Mouse (Mus musculus) heart, embryonic 11.5 days (tissue): ENCODE results near the gene Ralb. TPM values are rescaled to one million over a fixed set of nuclear protein-coding genes. Genes with fewer than 3 reads are reported as not detected.

Source experiments
- ATAC-seq: fragments of 200-750 bp; cut with Nextera tagmentation; replicated peaks from 2 replicates; pipeline ENCODE4 v1.8.0; 2017; ENCODE audit warnings: moderate library complexity; ENCODE audit not compliant: insufficient number of reproducible peaks, low FRiP score, low TSS enrichment
- H3K27ac ChIP-seq: fragments of 300-500 bp; sonication (generic); 2 replicates; pipeline ENCODE4 v1.5.1; 2014; ENCODE audit warnings: mild to moderate bottlenecking, low read depth, low read length
- H3K27me3 ChIP-seq: fragments of 300-500 bp; sonication (generic); 2 replicates; pipeline ENCODE4 v1.6.1; 2014; ENCODE audit warnings: mild to moderate bottlenecking, low read length, mixed read lengths; ENCODE audit not compliant: control insufficient read depth, insufficient read depth
- H3K36me3 ChIP-seq: fragments of 300-500 bp; sonication (generic); 2 replicates; pipeline ENCODE4 v1.6.1; 2014; ENCODE audit warnings: mild to moderate bottlenecking, low read length, moderate library complexity, mixed read lengths; ENCODE audit not compliant: control insufficient read depth, insufficient read depth
- H3K4me1 ChIP-seq: fragments of 300-500 bp; sonication (generic); 2 replicates; pipeline ENCODE4 v1.6.1; 2014; ENCODE audit warnings: low read length; ENCODE audit not compliant: control insufficient read depth, insufficient read depth
- H3K4me2 ChIP-seq: fragments of 300-500 bp; sonication (generic); 2 replicates; pipeline ENCODE4 v1.6.1; 2014; ENCODE audit warnings: mild to moderate bottlenecking, moderate library complexity
- H3K4me3 ChIP-seq: fragments of 300-500 bp; sonication (generic); 2 replicates; pipeline ENCODE4 v1.5.1; 2014; ENCODE audit warnings: low read depth, low read length
- H3K9ac ChIP-seq: fragments of 300-500 bp; sonication (generic); 2 replicates; pipeline ENCODE4 v1.6.1; 2014; ENCODE audit warnings: mild to moderate bottlenecking, low read depth, low read length, moderate library complexity
- H3K9me3 ChIP-seq: fragments of 300-500 bp; sonication (generic); replicated peaks from 2 replicates; pipeline ENCODE4 v1.6.1; 2016; ENCODE audit warnings: low read length; ENCODE audit not compliant: control insufficient read depth
- WGBS: fragments of 180-500 bp; shearing (Covaris S2); extraction: QIAGEN DNeasy Blood & Tissue Kit; methylation state at CpG from one replicate; pipeline ENCODE4 v1.1.7; 2014; ENCODE audit not compliant: insufficient replicate concordance; 5-methylcytosine and 5-hydroxymethylcytosine counted together
- polyA plus RNA-seq: library from polyadenylated mRNA; unstranded; fragments of >200 nt; fragmentation: Nextera tagmentation; extraction: Ambion mirVana; gene quantifications from 2 replicates; pipeline ENCODE4 v1.2.1, GENCODE M21; 2014

Gene Ralb
- polyA plus RNA-seq, 1 experiment from 2014 or later, result 146 TPM

DNA sequence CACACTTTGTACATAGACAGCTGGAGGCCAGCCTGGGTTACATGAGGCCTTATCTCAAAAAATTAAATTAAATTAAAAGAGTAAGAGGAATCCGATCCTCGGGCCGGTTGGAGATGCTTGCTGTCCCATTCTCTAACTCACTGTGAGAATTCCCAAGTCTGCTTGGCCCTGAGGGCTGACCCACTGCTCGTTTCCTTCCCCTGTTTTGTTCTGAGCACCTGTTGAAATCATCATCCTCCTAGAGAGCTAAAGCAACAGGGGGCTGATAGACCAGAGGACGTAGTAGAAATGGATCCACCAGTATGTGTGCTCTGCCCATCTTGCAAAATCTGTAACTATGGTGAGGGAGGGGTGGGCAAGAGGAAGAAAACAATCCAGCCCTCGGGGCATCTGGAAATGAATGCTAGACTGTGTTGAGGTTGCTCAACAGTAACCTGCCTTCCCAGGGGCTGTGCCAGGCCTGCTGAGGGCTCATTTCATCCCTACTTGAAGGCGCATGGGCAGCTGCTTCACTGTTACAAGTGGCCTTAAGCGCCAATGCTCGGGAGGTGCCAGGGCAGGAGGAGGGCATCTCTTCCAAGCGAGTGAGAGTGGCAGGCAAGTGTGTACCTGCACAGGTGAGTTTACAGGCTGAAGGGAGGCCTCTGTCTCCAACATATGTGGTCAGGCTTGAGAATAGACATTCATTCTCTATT lies 53.8 kb downstream of the Ralb start:
- H3K27me3 ChIP-seq, result 0 out of 2 replicates have a peak, but pooled peaks cover 2% of the 10 kb centered on the region
- H3K27ac ChIP-seq, result no peak overlapping the region
- 0 out of 2 replicates have a peak, but pooled peaks cover 2% of the 10 kb centered on the region for H3K4me1 ChIP-seq
- ATAC-seq, result no peak
- H3K9ac ChIP-seq, result no peak overlapping the region
- no peaks in the 10 kb centered on the region for H3K9me3 ChIP-seq
- WGBS, result 79% methylated on average over 10 of the region's 10 CpGs
- no peak overlapping the region for H3K4me2 ChIP-seq
- H3K4me3 ChIP-seq, result no peak overlapping the region
- no peaks in the 10 kb centered on the region for H3K36me3 ChIP-seq

- ATAC-seq, result no peak
- 0 out of 2 replicates have a peak, but pooled peaks cover 5% of the 10 kb centered on the region for H3K4me1 ChIP-seq
- WGBS, result 54% methylated on average over 10 of the region's 10 CpGs
Measured at GRCm38 (mm10) chr1:119446753-119447283, 57.8 kb downstream of the Ralb start.

GRCm38 (mm10) chr1:119443591-119444350 lies 60.8 kb downstream of the Ralb start:
- H3K4me3 ChIP-seq, result no peak overlapping the region
- 0 out of 2 replicates have a peak, but pooled peaks cover 5% of the 10 kb centered on the region for H3K4me1 ChIP-seq
- no peak overlapping the region for H3K4me2 ChIP-seq
- no peak overlapping the region for H3K27ac ChIP-seq
- H3K36me3 ChIP-seq, result no peaks in the 10 kb centered on the region
- no peak for ATAC-seq
- H3K27me3 ChIP-seq, result 0 out of 2 replicates have a peak, but pooled peaks cover 2% of the 10 kb centered on the region
- no peaks in the 10 kb centered on the region for H3K9me3 ChIP-seq
- 78% methylated on average over 21 of the region's 21 CpGs for WGBS
- no peak overlapping the region for H3K9ac ChIP-seq

More at GRCm38 (mm10) chr1:119446753-119447283, 57.8 kb downstream of the Ralb start:
- H3K9me3 ChIP-seq, result no peaks in the 10 kb centered on the region
- no peak overlapping the region for H3K4me3 ChIP-seq
- H3K4me2 ChIP-seq, result no peak overlapping the region
- H3K9ac ChIP-seq, result no peak overlapping the region
- no peak overlapping the region for H3K27ac ChIP-seq
- H3K36me3 ChIP-seq, result no peaks in the 10 kb centered on the region
- H3K27me3 ChIP-seq, result 0 out of 2 replicates have a peak, but pooled peaks cover 2% of the 10 kb centered on the region

- Histone ChIP-seq H3K36me3 (no peaks in the 10 kb centered on the region), H3K27ac (no peak overlapping the region), H3K4me1 (0 out of 2 replicates have a peak, but pooled peaks cover 5% of the 10 kb centered on the region), H3K9ac (no peak overlapping the region), H3K9me3 (no peaks in the 10 kb centered on the region), H3K27me3 (0 out of 2 replicates have a peak, but pooled peaks cover 2% of the 10 kb centered on the region), H3K4me2 (no peak overlapping the region), H3K4me3 (no peak overlapping the region)
- no peak for ATAC-seq
- 84% methylated on average over 9 of the region's 9 CpGs for WGBS
Measured at GRCm38 (mm10) chr1:119442901-119443300, 61.7 kb downstream of the Ralb start.

DNA sequence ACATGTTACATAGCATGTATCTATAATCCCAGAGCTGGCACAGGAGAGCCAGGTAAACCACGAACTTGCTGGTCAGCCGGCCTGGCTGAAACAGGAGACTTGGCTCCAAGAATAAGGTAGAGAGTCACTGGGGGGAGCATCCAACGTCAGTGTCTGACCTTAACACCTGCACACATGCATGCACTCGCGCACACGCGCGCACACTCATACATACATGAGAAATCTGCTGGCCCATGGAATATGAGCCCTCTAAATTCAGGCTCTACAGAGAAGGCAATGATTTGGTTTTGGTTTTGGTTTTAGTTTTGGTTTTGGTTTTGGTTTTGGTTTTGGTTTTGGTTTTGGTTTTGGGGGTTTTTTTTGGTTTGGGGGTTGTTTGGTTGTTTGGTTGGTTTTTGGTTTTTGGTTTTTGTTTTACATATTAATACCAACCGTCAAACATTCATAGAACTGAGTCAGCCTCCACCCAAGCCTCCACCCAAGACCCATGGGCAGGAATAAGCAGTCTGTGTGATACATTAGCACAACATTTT lies 66.4 kb downstream of the Ralb start:
- Histone ChIP-seq H3K9me3 (no peaks in the 10 kb centered on the region), H3K4me3 (no peak overlapping the region), H3K27ac (no peak overlapping the region), H3K27me3 (no peaks in the 10 kb centered on the region), H3K4me1 (0 out of 2 replicates have a peak, but pooled peaks cover 2% of the 10 kb centered on the region), H3K36me3 (no peaks in the 10 kb centered on the region), H3K4me2 (no peak overlapping the region), H3K9ac (no peak overlapping the region)
- WGBS, result 85% methylated on average over 9 of the region's 9 CpGs
- no peak for ATAC-seq

DNA sequence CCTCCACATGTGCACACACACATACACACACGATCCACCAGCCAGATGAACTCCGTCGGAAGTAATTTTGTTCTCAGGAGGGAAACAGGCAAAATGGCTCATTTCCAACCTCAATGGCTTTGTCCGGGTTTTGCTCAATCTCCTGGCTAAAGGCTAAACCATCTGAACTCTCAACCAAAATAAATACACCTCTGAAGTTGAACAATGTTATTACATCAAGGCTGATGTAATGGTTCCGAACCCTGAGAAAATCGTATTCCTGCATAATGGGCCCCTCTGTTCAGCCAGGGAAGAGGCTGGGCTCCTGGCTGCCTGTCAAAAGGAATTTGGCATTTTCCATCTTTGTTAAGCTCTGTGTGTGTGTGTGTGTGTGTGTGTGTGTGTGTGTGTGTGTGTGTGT lies 67.2 kb downstream of the Ralb start:
- ATAC-seq, result no peak
- WGBS, result 68% methylated on average over 6 of the region's 6 CpGs

GRCm38 (mm10) chr1:119424141-119424860 lies 80.3 kb downstream of the Ralb start:
- ATAC-seq, result no peak
- Histone ChIP-seq H3K4me2 (no peak overlapping the region), H3K9ac (no peak overlapping the region), H3K36me3 (no peaks in the 10 kb centered on the region), H3K4me3 (no peak overlapping the region), H3K4me1 (peaks cover 10% of the 10 kb centered on the region; the same call in 1 of the 2 replicates), H3K27ac (no peak overlapping the region), H3K27me3 (peaks cover 51% of the 10 kb centered on the region), H3K9me3 (no peaks in the 10 kb centered on the region)
- 21% methylated on average over 6 of the region's 6 CpGs for WGBS

More for the DNA sequence above, 67.2 kb downstream of the Ralb start:
- H3K9me3 ChIP-seq, result no peaks in the 10 kb centered on the region
- 0 out of 2 replicates have a peak, but pooled peaks cover 1% of the 10 kb centered on the region for H3K4me1 ChIP-seq
- H3K4me2 ChIP-seq, result no peak overlapping the region
- no peak overlapping the region for H3K27ac ChIP-seq
- H3K9ac ChIP-seq, result no peak overlapping the region
- H3K36me3 ChIP-seq, result no peaks in the 10 kb centered on the region
- H3K27me3 ChIP-seq, result no peaks in the 10 kb centered on the region
- no peak overlapping the region for H3K4me3 ChIP-seq

- Histone ChIP-seq H3K4me1 (peaks cover 10% of the 10 kb centered on the region; the same call in 1 of the 2 replicates), H3K27me3 (peaks cover 59% of the 10 kb centered on the region), H3K9me3 (no peaks in the 10 kb centered on the region), H3K27ac (no peak overlapping the region), H3K4me3 (no peak overlapping the region), H3K36me3 (no peaks in the 10 kb centered on the region), H3K9ac (no peak overlapping the region), H3K4me2 (no peak overlapping the region)
- WGBS, result 6% methylated on average over 14 of the region's 14 CpGs
- ATAC-seq, result no peak
Measured at GRCm38 (mm10) chr1:119423510-119423909, 81.1 kb downstream of the Ralb start.
